Mouse (Mus musculus): Measurements from ENCODE around the gene Pan3.

Gene Pan3

DNA sequence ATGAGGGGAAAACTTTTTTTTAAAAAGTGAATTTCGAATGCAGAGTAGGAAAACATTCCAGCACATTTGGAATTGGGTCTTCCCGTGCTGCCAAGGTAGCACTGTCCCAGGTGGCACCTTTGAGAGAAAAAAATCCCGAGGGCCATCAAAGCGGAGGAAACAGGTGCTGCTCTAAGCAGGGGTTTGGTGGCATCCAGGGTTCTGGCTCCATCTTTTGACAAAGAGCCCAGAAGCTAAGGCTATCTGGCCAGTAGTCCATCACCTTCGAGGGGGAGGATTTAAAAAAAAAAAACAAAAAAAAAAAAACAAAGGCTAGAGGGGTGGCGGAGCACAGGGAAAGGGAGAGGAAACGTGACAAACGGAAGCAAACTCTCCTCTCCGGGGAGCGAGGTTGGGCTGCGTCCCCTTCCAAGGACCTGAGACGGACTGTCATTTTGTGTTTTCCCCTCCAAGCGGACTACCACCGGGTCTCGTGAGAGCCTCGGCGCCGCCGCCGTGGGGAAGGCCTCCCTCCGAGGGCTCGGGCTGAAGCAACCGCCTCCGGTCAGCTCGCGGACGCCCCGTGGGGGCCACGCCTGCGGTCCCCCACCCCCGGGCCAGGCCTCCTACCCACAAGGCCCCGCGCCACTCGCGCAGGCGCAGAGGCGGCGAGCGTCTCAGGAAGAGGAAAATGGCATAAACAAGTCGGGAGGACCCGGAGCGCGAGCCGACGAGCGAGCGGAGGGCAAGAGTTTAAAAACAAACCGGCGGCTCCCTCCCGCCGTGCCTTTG is at the start of gene Pan3:
TSS of gene Pan3 (plus strand) at position 627 of the 771 bp plus-strand sequence.
- DNase-seq (ENCODE audit: low spot score) = peak; percentile 94

DNA sequence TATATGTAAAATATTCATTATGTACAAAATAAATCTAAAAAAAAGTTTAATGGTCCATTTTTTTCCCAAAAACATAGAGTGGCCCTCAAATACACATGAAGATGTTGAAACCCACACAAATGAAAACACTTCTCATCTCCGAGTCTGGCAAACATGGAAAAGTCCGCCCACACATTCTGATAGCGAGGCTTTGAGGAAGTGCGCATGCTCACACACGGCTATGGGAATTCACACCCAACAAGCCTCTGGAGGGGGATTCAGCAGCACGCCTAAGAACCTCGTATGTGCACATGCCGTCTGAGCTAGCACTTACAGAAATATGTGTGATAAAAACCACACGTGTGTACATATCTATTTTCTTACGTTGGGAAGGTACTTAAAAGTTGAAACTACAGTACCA is 48.6 kb upstream of the Pan3 start:
- no peak for DNase-seq (ENCODE audit: low spot score)

DNA sequence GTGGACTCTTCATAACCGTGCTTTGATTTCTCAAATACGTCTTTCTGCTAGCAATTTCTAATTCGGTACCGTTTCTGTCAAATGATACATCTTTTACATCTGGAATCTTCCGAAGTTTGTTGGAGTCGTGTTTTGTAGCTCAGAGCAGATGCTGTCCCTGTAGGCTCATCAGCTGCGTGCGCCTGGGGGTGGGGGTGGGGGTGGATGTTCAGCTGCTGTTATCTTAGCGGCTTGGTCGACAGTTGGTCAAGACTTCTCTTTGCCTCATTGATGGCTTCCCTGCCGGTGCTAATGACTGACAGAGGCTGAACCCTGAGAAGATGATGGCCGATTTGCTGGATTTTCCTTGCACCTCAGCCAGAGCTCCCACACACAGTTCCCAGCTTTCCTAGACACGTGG is 43.1 kb upstream of the Pan3 start:
- no peak for DNase-seq (ENCODE audit: low spot score)

DNA sequence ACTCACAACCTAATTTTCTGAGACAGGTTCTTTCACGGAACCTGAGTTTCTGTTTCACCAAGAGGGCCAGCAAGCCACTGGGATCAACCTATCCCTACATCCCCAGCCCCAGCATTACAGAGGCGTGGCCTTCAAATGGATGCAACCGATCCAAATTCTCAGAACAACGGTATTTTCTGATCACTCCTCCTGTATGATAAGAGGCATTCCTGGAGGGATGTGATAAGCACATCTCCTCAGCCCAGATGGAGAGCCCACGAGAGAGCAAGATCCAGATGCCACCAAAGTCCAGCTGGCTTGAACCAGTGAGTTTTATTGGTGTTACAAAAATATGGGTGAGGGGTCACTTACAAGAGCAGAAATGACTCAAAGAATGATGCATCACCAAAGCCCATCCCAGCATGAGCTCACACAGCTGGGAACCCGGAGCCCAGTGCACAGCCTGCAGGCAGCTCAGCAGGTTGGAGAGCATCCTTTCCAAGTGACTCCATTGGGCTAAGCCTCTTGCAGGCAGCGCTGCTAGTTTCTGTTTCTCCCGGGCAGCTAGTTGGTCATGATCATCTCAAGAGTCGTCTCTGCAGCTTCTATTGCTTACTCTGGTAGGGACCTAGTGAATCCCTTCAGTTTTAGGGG is 41.5 kb upstream of the Pan3 start:
- DNase-seq (ENCODE audit: low spot score) = no peak

DNA sequence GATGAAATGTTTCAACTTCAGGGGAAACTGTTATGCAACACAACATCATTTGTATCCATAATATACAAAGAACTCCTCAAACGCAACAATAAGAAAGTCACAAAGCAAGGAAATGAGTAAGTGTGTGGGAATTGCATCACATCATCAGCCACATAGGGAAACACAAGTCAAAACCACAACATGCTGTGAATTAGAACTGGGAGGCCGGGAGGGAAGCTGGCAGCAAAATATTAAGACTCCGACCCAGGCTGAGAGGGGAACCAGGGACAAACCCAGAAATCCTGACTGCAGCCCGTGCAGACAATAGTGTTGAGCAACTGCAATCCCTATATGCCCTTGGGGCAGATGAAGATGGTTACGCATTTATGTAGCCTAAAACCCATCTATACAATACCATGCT is 40.9 kb upstream of the Pan3 start:
- DNase-seq (ENCODE audit: low spot score) = no peak

DNA sequence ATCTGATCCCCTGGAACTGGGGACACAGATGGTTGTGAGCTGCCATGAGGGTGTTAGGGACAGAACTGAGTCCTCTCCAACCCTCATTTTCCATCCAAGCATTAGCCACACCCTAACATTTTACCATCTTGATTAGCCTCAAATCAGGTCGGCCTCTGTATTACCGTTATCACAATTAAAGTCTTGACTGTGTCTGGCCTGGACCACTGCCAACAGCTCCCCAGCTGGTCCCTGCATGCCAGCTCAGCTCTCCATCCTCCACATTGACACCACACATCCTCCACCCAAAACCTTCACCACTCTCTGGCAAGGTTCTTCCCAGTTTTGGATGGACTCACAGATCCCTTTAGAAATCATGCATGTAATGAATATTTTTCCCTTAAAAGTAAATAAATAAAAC is 39.2 kb upstream of the Pan3 start:
- no peak for DNase-seq (ENCODE audit: low spot score)

DNA sequence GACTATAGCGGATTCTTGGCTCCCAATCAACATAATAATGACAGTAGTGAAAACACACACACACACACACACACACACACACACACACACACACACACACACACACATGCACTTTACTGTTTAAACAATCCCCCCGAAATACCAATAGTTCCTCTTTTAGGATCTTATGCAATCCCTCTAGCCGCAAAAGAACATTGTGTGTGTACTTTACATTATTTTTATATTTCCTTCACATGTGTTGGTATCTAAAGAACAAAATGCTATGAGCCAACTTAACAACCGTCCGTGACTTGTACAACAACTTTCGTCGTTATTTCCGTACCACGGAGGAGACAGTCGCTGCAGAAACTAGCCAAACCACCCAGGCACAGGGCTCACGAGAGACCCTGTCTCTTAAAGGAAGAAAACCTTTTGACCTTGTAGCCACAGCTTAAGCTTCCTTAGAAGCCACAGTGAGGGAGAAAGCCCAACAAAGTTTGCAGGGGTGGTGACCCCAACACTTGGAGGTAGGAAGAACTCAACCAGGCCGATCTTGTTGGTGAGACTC is 37.2 kb upstream of the Pan3 start:
- no peak for DNase-seq (ENCODE audit: low spot score)

DNA sequence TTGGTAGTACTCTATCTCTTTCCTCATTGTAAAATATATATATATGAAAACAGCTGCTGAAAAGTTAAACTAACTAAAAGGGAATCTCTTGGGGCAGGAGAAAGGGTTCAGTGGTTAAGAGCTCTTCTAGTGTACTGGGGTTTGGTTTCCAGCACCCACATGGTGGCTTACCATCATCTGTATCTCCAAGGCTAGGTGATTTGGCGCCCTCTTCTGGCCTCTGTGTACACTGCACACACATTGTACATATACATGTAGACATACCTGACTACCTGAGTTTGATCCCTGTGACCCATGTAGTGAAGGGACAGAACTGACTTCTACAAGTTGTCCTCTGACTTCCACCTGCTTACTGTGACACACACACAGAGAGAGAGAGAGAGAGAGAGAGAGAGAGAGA is 34.9 kb upstream of the Pan3 start:
- DNase-seq (ENCODE audit: low spot score) = no peak

DNA sequence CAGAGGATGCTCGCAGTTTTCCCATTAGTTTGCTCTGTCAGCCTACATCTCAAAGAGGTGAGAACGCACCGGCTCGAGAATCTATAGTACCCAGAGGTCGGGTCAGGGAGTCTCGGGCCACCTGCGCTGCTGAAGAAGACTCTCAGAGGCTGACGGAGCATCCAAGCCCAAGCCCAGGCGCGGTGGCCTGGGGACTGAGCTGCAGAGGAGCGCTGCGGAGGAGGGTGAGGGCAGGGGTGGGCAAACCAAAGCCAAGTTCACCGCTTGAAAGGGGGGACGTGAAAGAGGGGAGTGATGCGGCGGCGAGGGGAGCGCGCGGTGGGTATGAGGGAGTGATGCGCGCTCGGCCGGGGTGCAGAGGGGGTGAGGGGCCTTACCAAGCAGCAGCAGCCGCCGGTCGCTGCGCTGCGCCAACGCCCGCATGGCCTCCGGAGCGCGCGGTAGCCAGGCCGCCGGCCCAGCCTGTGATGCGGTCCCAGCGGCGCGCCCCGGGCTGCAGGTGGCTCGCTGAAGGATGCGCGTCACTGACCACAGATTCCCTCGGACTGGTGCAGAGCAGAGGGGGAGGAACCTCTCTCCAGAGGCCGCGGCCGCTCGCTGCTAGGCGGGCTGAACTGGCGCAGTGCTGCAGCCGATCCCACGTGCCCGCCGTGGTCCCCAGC is 30.0 kb upstream of the Pan3 start, which contains the start of gene Flt3:
TSS of gene Flt3 (minus strand) at position 647 of the 662 bp plus-strand sequence.
- DNase-seq (ENCODE audit: low spot score) = no peak

DNA sequence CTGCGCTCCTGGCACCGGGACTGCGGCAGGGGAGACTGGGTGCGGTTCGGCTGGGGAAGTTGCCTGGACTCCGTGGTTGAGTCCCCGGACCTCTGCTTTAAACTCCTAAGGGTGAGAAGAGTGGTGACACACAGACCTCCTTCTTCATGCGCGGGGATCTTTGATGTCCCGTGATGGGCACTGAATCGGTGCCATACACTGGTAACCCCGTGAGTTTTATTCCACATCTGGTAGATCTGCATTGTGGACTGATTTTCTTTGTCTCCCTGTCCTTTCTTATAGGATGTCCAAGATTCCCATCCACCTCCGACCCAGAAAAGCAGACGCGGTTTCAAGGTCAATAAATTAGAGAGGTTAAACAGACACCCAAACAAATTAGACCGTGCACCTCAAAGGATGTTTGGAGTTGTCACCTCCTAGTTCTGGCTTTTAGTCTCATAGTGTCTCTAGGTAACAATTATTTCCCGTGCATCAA is 29.4 kb upstream of the Pan3 start:
- no peak for DNase-seq (ENCODE audit: low spot score)

DNA sequence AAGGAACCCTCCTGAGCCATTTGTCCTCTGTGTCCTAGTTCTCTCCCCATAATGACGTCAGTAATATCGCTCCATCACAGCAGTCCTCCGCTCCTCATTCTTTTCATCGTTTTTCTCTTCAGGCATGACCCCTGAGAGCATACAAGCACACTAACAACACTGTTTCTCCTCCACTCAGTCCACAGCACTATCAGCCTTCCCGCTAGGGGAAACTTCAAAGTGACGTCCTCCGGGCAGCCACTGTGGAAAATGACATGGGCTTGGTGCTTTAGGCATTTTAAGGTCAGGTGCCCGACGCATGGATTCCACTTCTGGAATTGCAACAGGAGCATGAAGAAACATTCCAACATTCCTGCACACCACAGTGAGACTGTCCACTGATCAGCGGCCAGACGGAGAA is 28.9 kb upstream of the Pan3 start:
- no peak for DNase-seq (ENCODE audit: low spot score)

DNA sequence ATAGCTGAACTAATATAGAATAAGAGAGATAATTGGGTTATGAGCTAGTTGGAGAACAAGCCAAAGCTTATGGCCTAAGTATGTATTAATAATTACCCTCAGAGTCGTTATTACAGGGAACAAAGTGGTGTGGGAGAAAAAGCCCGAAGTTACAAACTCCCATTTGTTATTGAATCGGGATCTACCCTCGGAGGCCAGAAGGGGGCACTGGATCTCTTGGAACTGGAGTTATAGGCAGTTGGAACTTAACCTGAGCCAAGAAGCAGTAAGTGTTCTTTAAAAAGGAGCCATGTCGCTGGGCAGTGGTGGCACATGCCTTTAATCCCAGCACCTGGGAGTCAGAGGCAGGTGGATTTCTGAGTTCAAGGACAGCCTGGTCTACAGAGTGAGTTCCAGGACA is 27.5 kb upstream of the Pan3 start:
- DNase-seq (ENCODE audit: low spot score) = peak; percentile 28

DNA sequence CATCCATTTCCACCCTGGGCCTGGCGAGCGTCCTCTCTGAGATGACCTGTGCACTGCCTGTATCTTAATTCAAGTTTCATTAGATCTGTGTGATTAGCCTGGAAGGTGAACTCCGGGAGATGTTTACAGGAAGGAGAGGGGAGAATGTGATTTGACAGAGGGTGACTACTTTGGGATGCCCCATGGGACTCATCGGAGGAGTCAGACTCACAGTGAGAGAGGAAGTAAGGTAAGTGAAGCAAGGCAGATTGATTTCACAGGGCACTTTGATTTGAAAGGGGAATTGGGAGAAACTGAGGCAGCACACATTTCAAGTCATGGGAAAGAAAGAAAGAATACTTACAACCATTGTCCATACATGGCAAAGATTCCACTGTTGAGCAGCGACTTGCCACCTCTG is 23.8 kb upstream of the Pan3 start:
- DNase-seq (ENCODE audit: low spot score) = no peak

DNA sequence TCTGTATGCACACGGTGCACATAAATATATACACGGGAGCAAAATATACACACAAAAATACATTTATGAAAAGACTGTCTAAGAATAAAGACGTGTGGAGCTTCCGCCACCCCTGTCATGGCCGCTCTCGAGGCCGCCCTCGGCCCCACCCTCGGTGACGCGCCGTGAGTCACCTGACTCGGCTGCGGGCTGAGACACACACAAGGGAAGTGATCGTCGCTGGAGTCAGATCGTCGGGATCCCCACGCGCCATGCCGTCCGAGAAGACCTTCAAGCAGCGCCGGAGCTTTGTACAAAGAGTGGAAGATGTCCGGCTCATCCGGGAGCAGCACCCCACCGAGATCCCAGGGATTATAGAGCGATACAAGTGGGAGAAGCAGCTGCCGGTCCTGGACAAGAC is 21.2 kb upstream of the Pan3 start:
- DNase-seq (ENCODE audit: low spot score) = no peak

DNA sequence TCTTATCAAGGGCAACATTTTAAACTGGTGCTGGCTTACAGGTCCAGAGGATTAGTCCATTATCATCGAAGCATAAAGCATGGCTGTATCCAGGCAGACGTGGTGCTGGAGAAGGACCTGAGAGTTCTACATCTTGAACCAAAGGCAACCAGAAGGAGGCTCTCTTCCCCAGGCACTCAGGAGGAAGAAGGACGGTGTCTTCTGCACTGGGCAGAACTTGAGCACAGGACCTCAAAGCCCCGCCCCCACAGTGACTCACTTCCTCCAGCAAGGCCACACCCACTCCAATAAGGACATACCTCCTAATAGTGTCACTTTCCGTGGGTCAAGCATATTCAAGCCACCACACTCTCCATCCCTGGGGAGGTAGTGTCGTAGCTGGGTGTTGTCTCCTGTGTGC is 19.4 kb upstream of the Pan3 start:
- no peak for DNase-seq (ENCODE audit: low spot score)

DNA sequence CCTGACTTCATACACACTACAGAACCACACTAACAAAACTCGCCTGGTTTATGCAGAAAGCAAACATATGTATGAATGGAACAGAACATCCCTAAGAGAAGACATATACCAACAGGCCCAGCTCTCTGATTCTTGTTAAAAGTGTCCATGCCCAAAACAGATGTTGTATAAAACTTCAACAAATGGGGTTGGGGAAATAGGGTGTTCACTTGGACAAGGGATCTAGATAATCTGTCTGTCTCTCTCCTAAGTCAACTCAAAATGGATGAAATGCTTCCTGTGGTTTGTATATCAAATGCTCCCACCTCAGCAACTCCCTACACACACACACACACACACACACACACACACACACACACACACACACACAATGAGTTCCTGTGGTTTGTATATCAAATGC is 12.0 kb upstream of the Pan3 start:
- DNase-seq (ENCODE audit: low spot score) = no peak

DNA sequence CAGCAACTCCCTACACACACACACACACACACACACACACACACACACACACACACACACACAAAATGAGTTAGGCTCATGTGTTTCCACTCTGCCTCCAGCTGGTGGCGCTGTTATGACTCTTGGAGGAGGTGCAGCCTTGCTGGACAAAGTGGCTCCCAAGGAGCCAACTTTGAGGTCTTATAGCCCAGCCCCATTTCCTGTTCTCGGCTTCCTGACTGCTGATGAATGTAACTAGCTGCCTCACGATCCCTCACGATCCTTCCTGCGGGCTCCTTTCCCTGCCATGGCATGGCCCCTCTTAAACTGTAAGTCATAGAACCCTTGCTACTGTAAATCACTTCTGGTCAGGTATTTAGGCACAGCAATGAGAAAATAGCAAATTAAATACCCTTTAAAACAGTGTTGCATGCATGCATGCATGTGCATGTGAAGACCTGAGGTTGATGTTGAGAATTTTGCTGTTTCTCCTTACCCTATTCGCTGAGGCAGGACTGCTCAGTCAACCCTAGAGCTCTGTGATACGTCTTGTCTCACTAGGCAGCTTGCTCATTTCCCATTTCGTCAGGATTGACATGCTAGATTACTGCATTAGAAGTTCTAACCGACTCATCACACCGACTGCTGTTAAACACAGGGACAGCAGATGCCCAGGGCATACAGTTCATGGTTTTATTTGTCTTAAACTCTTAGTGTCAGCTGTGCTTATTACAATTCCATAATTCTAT is 11.4 kb upstream of the Pan3 start:
- DNase-seq (ENCODE audit: low spot score) = peak; percentile 40

DNA sequence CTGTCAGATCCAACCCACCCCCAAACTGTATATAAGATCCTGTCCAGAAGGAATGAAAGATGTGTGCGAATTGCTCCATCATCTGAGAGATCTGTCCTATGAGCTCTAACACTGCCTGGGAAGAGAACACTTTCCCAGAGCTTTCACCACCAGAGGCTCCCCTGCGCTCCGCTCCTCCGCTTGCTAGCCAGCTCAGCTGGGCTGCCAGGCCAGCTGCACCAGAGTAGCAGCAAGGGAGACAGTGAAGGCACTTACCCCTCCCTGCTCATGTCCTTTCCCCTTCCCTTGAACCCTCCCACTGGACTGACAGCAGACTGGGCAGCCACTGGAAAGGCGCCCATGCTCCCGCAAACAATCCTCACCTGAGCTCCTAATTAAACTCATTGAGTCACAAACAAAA is 6.3 kb upstream of the Pan3 start:
- no peak for DNase-seq (ENCODE audit: low spot score)

DNA sequence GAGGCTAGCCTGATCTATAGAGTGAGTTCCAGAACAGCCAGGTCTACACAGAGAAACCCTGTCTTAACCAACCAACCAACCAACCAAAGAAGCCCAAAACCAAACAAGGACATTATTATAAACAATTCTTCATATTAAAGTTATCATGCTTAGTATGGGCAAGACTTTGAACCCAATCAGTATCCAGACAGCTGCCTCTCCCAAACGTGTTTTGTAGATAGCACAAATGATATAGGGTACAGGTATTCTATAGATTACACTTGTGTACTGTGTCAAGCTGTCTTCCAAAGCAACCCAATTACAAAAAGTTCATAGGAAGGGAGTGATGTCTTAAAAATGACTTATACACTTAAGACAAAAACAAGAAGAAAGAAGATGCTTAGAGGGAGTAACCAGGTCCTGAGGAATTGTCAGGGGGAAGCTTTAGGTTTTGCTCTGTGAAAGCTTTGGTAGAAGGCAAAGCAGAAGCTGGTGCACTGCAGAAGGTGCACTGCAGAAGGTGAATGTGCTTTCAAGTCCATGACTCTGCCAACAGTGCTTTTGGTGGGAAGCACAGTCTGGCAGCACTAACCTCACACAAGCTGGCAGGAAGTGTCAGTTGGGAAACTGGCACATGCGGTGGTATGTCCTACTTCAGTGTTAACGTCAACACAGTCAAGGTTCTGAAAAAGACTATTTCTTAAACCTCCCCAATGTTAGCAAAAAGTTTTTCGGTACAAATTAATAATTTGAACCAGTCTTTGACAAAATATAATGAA is 3.7 kb upstream of the Pan3 start:
- no peak for DNase-seq (ENCODE audit: low spot score)

DNA sequence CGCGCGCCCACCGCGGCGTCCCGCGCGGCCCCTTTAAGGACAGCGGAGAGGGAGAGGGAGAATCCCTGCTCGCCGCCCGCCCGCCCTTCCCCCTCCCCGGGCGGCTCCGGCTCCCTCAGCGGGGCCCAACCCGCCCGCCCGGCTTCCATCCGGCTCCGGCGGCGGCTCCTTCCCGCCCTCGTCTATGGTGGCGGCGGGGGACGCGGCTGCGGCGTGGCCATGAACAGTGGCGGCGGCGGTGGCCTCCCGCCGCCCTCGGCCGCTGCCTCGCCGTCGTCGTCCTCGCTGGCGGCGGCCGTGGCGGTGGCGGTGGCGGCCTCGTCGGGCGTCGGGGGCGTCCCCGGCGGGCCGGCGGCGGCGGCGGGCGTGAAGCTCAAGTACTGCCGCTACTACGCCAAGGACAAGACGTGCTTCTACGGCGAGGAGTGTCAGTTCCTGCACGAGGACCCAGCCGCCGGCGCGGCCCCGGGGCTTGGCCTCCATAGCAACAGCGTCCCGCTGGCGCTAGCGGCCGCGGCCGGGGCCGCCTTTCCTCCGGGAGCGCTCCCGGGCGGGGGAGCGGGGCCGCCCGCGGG is 487 bp downstream of the Pan3 start:
- DNase-seq (ENCODE audit: low spot score) = peak; percentile 43
